Mouse (Mus musculus) heart, postnatal 25 days (tissue): ENCODE data around the gene Syp. TPM values are rescaled to one million over a fixed set of nuclear protein-coding genes. Genes with fewer than 3 reads are reported as not detected.

Source experiments
- DNase-seq: peaks from one replicate; pipeline ENCODE4 v3.0.0; 2022; ENCODE audit warnings: low spot score
- intact Hi-C: fragments of 180-260 bp; cut with DNase I; formaldehyde crosslinking; loops from one replicate; pipeline ENCODE4 v1.15.1; 2025
- total RNA-seq, 2 experiments: library from RNA; stranded (reverse); gene quantifications; 2 replicates each; pipeline ENCODE4 v1.2.3; 2021

Gene Syp
- total RNA-seq: 1 to 10 TPM; 1.7 to 2.4 TPM

GRCm38 (mm10) chrX:7638401-7639091 is at the start of gene Syp:
Gene Syp (plus strand): TSS chrX:7638471.
- intact Hi-C loops: no loop called here
- no peak for DNase-seq

GRCm38 (mm10) chrX:7595371-7595770 is 42.9 kb upstream of the Syp start:
- intact Hi-C loops: no loop called here
- no peak for DNase-seq

- intact Hi-C loops: loop anchor here (5.0 to 10.0 kb wide), 2 partner anchors 93 to 341 kb away; partner anchors contain the start of genes Gpkow and Hdac6
- DNase-seq: no peak
Measured at GRCm38 (mm10) chrX:7604004-7604403, 34.3 kb upstream of the Syp start.

GRCm38 (mm10) chrX:7604879-7605574 is 33.2 kb upstream of the Syp start, which contains the start of gene Ccdc22:
Gene Ccdc22 (minus strand): TSS chrX:7605517.
- intact Hi-C loops: loop anchor here (5.0 to 10.0 kb wide), 3 partner anchors 37 to 340 kb away; partner anchors contain the start of genes Gpkow and Hdac6

GRCm38 (mm10) chrX:7605575-7605941 is 32.7 kb upstream of the Syp start:
- intact Hi-C loops: loop anchor here (5.0 to 10.0 kb wide), 2 partner anchors 37 to 339 kb away; partner anchors contain the start of gene Hdac6
- DNase-seq: no peak

More at GRCm38 (mm10) chrX:7604879-7605574, 33.2 kb upstream of the Syp start, which contains the start of gene Ccdc22:
- DNase-seq: peak; percentile 66

GRCm38 (mm10) chrX:7606783-7607182 is 31.5 kb upstream of the Syp start, which contains the start of gene Cacna1f:
Gene Cacna1f (plus strand): TSS chrX:7607083.
- intact Hi-C loops: loop anchor here (5.0 to 10.0 kb wide), 2 partner anchors 36 to 338 kb away; partner anchors contain the start of gene Hdac6

GRCm38 (mm10) chrX:7610035-7610434 is 28.2 kb upstream of the Syp start:
- intact Hi-C loops: no loop called here
- DNase-seq: no peak

More at GRCm38 (mm10) chrX:7606783-7607182, 31.5 kb upstream of the Syp start, which contains the start of gene Cacna1f:
- DNase-seq: no peak

- intact Hi-C loops: no loop called here
- no peak for DNase-seq
Measured at GRCm38 (mm10) chrX:7610536-7611258, 27.6 kb upstream of the Syp start.

- no peak for DNase-seq
- intact Hi-C loops: no loop called here
Measured at GRCm38 (mm10) chrX:7617889-7618551, 20.3 kb upstream of the Syp start.

GRCm38 (mm10) chrX:7632560-7632959 is 5.7 kb upstream of the Syp start:
- DNase-seq: no peak
- intact Hi-C loops: no loop called here

- intact Hi-C loops: no loop called here
- DNase-seq: no peak
Measured at GRCm38 (mm10) chrX:7635101-7635500, 3.2 kb upstream of the Syp start.

- intact Hi-C loops: loop anchor here (5.0 kb wide), 2 partner anchors 32 to 167 kb away; partner anchors contain the start of genes Cacna1f and Ccdc22
- DNase-seq: no peak
Measured at GRCm38 (mm10) chrX:7639536-7640325, 1.5 kb downstream of the Syp start.

- intact Hi-C loops: loop anchor here (5.0 kb wide), 2 partner anchors 33 to 168 kb away; partner anchors contain the start of genes Cacna1f and Ccdc22
- no peak for DNase-seq
Measured at GRCm38 (mm10) chrX:7640785-7641184, 2.5 kb downstream of the Syp start.

GRCm38 (mm10) chrX:7645349-7645748 is 7.1 kb downstream of the Syp start:
- intact Hi-C loops: loop anchor here (2.0 to 5.0 kb wide), 3 partner anchors 37 to 223 kb away; partner anchors contain the start of genes Foxp3, Magix and Ppp1r3f
- DNase-seq: no peak

GRCm38 (mm10) chrX:7648671-7649304 is 10.5 kb downstream of the Syp start:
- intact Hi-C loops: loop anchor here (1.0 to 5.0 kb wide), 3 partner anchors 34 to 76 kb away; partner anchors contain the start of genes Foxp3, Magix and Ppp1r3f
- peak; percentile 77 for DNase-seq

GRCm38 (mm10) chrX:7657221-7657639 is 19.0 kb downstream of the Syp start, which contains the start of gene Prickle3:
Gene Prickle3 (plus strand): TSS chrX:7657260.
- intact Hi-C loops: no loop called here
- DNase-seq: peak; percentile 53

- intact Hi-C loops: no loop called here
Measured at GRCm38 (mm10) chrX:7658031-7658784, 19.9 kb downstream of the Syp start.

More at GRCm38 (mm10) chrX:7658031-7658784, 19.9 kb downstream of the Syp start:
- DNase-seq: no peak
